Mouse (Mus musculus) lung, embryonic 16.5 days (tissue): Measurements from ENCODE around the gene Srpk3. TPM values are rescaled to one million over a fixed set of nuclear protein-coding genes. Genes with fewer than 3 reads are reported as not detected.

ENCODE experiments used
- ATAC-seq: fragments of 200-750 bp; cut with Nextera tagmentation; 2 replicates; pipeline ENCODE4 v1.8.0; 2017; ENCODE audit warnings: low read depth, mild to moderate bottlenecking, moderate library complexity
- H3K27ac ChIP-seq: fragments of 300-500 bp; sonication (generic); 2 replicates; pipeline ENCODE4 v1.5.1; 2014; ENCODE audit warnings: mild to moderate bottlenecking, control low read depth, low read length
- H3K27me3 ChIP-seq: fragments of 300-500 bp; sonication (generic); 2 replicates; pipeline ENCODE4 v1.6.1; 2014; ENCODE audit warnings: low read depth, low read length, mixed read lengths; ENCODE audit not compliant: control insufficient read depth, insufficient read depth
- H3K36me3 ChIP-seq: fragments of 300-500 bp; sonication (generic); 2 replicates; pipeline ENCODE4 v1.6.1; 2014; ENCODE audit warnings: low read length; ENCODE audit not compliant: control insufficient read depth, insufficient read depth
- H3K4me1 ChIP-seq: fragments of 300-500 bp; sonication (generic); replicated peaks from 2 replicates; pipeline ENCODE4 v1.6.1; 2014; ENCODE audit warnings: low read length, mixed read lengths; ENCODE audit not compliant: control insufficient read depth, insufficient read depth
- H3K4me2 ChIP-seq: fragments of 300-500 bp; sonication (generic); 2 replicates; pipeline ENCODE4 v1.6.1; 2014; ENCODE audit warnings: low read depth, low read length, control low read depth
- H3K4me3 ChIP-seq: fragments of 300-500 bp; sonication (generic); 2 replicates; pipeline ENCODE4 v1.5.1; 2014; ENCODE audit warnings: mild to moderate bottlenecking, low read length, control low read depth
- H3K9ac ChIP-seq: fragments of 300-500 bp; sonication (generic); 2 replicates; pipeline ENCODE4 v1.6.1; 2014; ENCODE audit warnings: low read length, control low read depth
- H3K9me3 ChIP-seq: fragments of 300-500 bp; sonication (generic); 2 replicates; pipeline ENCODE4 v1.6.1; 2016; ENCODE audit warnings: low read length; ENCODE audit not compliant: control insufficient read depth
- WGBS: fragments of 180-500 bp; shearing (Covaris S2); extraction: QIAGEN DNeasy Blood & Tissue Kit; methylation state at CpG from one replicate; pipeline ENCODE4 v1.1.7; 2014; 5-methylcytosine and 5-hydroxymethylcytosine counted together
- polyA plus RNA-seq: library from polyadenylated mRNA; unstranded; fragments of >200 nt; fragmentation: Nextera tagmentation; extraction: Ambion mirVana; gene quantifications from 2 replicates; pipeline ENCODE4 v1.2.1, GENCODE M21; 2015

Gene Srpk3
- polyA plus RNA-seq, 1 experiment from 2014 or later: 5.0 TPM

DNA sequence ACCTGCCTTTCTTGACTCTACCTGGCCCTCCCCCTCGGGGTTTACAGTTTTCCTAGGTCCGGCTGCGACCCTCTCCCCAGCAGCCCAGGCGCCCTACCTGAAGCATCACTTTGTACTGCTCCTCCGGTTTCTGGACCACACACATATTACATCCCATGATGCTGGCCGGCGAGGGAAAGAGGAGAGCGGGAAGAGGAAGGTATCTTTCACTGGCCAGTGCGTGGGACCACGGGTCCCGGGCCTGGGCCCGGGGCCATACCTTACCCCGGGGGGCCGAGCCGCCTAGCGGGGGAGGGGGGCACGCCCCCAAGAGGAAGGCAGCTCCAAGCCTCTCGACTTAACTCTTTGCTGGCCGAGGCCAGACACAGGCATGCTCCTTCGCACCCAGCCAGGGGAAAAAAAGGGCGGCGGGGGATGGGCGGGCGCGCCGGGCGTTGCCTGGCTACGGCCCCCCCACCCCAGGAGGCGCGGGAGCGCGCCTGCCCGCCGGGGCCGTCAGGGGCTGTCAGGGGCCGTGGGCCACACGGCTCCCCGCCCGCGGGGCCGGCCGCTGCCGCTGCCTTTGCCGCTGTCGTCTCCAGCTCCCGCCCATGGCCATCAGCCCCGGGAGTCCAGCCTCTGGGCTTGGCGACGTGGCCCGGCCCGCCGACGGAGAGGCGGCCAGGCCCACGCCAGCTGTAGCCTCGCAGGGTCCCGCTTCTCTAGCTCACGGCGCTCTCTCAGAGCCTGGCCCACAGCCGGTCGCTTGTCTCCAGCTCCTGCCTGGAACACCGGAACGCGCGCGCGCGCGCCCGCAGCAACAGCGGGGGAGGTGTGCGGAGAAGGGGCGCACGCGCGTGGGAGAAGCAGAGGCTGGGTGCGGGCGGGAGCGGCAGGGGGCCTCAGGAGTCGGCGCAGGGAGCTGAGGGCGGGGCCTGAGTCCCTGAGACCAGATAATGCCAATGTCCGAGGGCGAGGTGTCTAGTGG is 50.3 kb downstream of the Srpk3 start, which contains the start of gene Pdzd4:
Gene Pdzd4 (minus strand): TSS at position 785 of the 967 bp plus-strand sequence.
- H3K4me1 ChIP-seq: no peaks in the 10 kb centered on the region
- ATAC-seq: peak; percentile 86
- H3K27ac ChIP-seq: no peak within 1 kb of the TSS
- H3K36me3 ChIP-seq: no peaks in the 10 kb centered on the region
- H3K27me3 ChIP-seq: no peaks in the 10 kb centered on the region
- peak within 1 kb of the TSS; percentile 76 for H3K9ac ChIP-seq
- no peaks in the 10 kb centered on the region for H3K9me3 ChIP-seq
- H3K4me3 ChIP-seq: peak within 1 kb of the TSS; percentile 65
- 10% methylated on average over 42 of the region's 84 CpGs for WGBS
- H3K4me2 ChIP-seq: peak within 1 kb of the TSS; percentile 72

Other genes starting within 250 kb of the Srpk3 start
- gene Dusp9, start 135.0 kb upstream of the Srpk3 start, polyA plus RNA-seq: 6.2 and 7.0 TPM in 2 replicates
- gene Pnck, start 114.3 kb upstream of the Srpk3 start, polyA plus RNA-seq: 14.7 and 16.3 TPM in 2 replicates
- 5.2 and 5.6 TPM in 2 replicates for gene Slc6a8, start 101.3 kb upstream of the Srpk3 start, polyA plus RNA-seq
- 301 and 317 TPM in 2 replicates for gene Bcap31, start 58.2 kb upstream of the Srpk3 start, polyA plus RNA-seq
- 27.9 and 29.5 TPM in 2 replicates for gene Abcd1, start 57.8 kb upstream of the Srpk3 start, polyA plus RNA-seq
- 0.35 and 0.52 TPM in 2 replicates for gene Plxnb3, start 17.3 kb upstream of the Srpk3 start, polyA plus RNA-seq
- 219 and 236 TPM in 2 replicates for gene Idh3g, start 12.5 kb downstream of the Srpk3 start, polyA plus RNA-seq
- 186 and 209 TPM in 2 replicates for gene Ssr4, start 12.6 kb downstream of the Srpk3 start, polyA plus RNA-seq
- gene Pdzd4, start 50.6 kb downstream of the Srpk3 start, polyA plus RNA-seq: 0.54 and 0.75 TPM in 2 replicates
- gene Avpr2, start 117.7 kb downstream of the Srpk3 start, polyA plus RNA-seq: 0.06 TPM in 1 of 2 replicates, not detected in the other
- 3.2 and 4.3 TPM in 2 replicates for gene L1cam, start 121.7 kb downstream of the Srpk3 start, polyA plus RNA-seq
- 3.1 and 3.5 TPM in 2 replicates for gene Arhgap4, start 147.5 kb downstream of the Srpk3 start, polyA plus RNA-seq
- gene Naa10, start 147.5 kb downstream of the Srpk3 start, polyA plus RNA-seq: 132 and 136 TPM in 2 replicates
- gene Renbp, start 156.4 kb downstream of the Srpk3 start, polyA plus RNA-seq: 43.7 and 43.9 TPM in 2 replicates
- 48.4 and 48.7 TPM in 2 replicates for gene Hcfc1, start 192.0 kb downstream of the Srpk3 start, polyA plus RNA-seq
- 57.7 and 61.6 TPM in 2 replicates for gene Irak1, start 249.5 kb downstream of the Srpk3 start, polyA plus RNA-seq